Mouse (Mus musculus): Measurements from ENCODE around the gene Pmepa1. TPM values are rescaled to one million over a fixed set of nuclear protein-coding genes. Genes with fewer than 3 reads are reported as not detected.

The Pmepa1 gene
- total and polyA plus RNA-seq, 3 experiments, result not detected

DNA sequence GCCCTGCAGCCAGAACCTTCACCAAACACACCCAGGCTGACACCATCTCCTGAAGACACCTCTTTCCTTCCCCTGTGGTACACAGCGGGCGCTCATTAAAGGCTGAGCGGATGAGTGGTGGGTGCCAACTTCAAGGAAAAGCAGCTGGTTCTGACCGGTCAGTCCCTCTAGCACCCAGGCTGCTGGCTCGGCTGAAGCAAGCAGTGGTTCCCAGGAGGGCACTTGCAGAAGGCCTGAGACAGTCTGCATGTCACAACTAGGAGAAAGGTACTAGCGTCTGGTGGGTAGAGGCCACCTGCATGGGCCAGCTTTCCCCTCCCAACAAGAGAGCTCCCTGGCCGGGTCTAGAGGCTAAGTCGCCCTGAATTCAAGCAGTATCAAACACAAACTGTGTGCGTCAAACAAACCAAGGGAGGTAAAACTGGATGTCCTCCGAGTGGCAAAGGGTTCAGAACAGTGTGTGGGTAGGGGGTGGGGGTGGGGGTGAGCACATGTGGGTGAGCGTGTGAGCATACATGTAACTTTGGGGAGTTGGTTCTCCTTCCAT lies 3.9 kb downstream of the Pmepa1 start:
- no peaks in the 10 kb centered on the region; a peak in 1 of 4 replicates for H3K27me3 ChIP-seq (ENCODE audit: control insufficient read depth in 1 of 2, insufficient read depth in 2 of 2, low read length in 2 of 2)
- no peak overlapping the region for H3K4me3 ChIP-seq (ENCODE audit: control insufficient read depth in 1 of 2, insufficient read depth in 1 of 2, low read depth in 2 of 2, low read length in 2 of 2)
- no peaks in the 10 kb centered on the region for H3K79me2 ChIP-seq (ENCODE audit: control insufficient read depth, insufficient read depth, low read length, poor library complexity)
- no peaks in the 10 kb centered on the region for H3K9me3 ChIP-seq (replicated peaks; ENCODE audit: insufficient read depth, low read length)
- H3K27ac ChIP-seq (ENCODE audit: control insufficient read depth, low read depth, low read length), result no peak overlapping the region
- TF ChIP-seq MEF2A (IDR thresholded peaks at IDR 0.05; ENCODE audit: extremely low read depth, insufficient replicate concordance, low read depth, low read length, poor library complexity, severe bottlenecking) (no peak), ZNF384 (IDR thresholded peaks at IDR 0.05; ENCODE audit: low read depth, low read length) (no peak), CHD2 (IDR thresholded peaks at IDR 0.05; ENCODE audit: low read length) (no peak), ELF1 (IDR thresholded peaks at IDR 0.05; ENCODE audit: low read depth, low read length) (no peak), CHD1 (IDR thresholded peaks at IDR 0.05; ENCODE audit: low read depth, low read length) (no peak), CTCF (IDR thresholded peaks at IDR 0.05 in 2 of 3, conservative IDR thresholded peaks at IDR 0.05 in 1 of 3; ENCODE audit: control insufficient read depth in 1 of 3, insufficient read depth in 1 of 3, low read depth in 2 of 3, low read length in 3 of 3, poor library complexity in 1 of 3, severe bottlenecking in 1 of 3) (no peak), KAT2A (conservative IDR thresholded peaks at IDR 0.05; ENCODE audit: low read depth, low read length) (no peak), E2F4 (IDR thresholded peaks at IDR 0.05; ENCODE audit: borderline replicate concordance, low read depth, low read length) (no peak), TAL1 (IDR thresholded peaks at IDR 0.05; ENCODE audit: low read length) (no peak), MAFK (IDR thresholded peaks at IDR 0.05; ENCODE audit: borderline replicate concordance, low read depth, low read length) (no peak), POLR2AphosphoS5 (IDR thresholded peaks at IDR 0.05; ENCODE audit: borderline replicate concordance, low read depth, low read length) (no peak), GABPA (IDR thresholded peaks at IDR 0.05; ENCODE audit: low read depth, low read length) (no peak)
- no peak for DNase-seq (ENCODE audit: low read depth, low spot score)
- H3K9ac ChIP-seq (ENCODE audit: control insufficient read depth, low read depth, low read length, poor library complexity, severe bottlenecking), result no peak overlapping the region
- H3K36me3 ChIP-seq (ENCODE audit: control insufficient read depth in 1 of 2, insufficient read depth in 2 of 2, low read length in 2 of 2), result no peaks in the 10 kb centered on the region
- no peaks in the 10 kb centered on the region for H3K4me1 ChIP-seq (ENCODE audit: control insufficient read depth in 1 of 2, insufficient read depth in 2 of 2, low read length in 2 of 2)

GRCm38 (mm10) chr2:173271541-173271940 lies 4.8 kb downstream of the Pmepa1 start:
- no peak overlapping the region for H3K27ac ChIP-seq (ENCODE audit: control insufficient read depth, low read depth, low read length)
- no peaks in the 10 kb centered on the region for H3K9me3 ChIP-seq (replicated peaks; ENCODE audit: insufficient read depth, low read length)
- no peak overlapping the region for H3K9ac ChIP-seq (ENCODE audit: control insufficient read depth, low read depth, low read length, poor library complexity, severe bottlenecking)
- no peak for DNase-seq (ENCODE audit: low read depth, low spot score)
- H3K27me3 ChIP-seq (ENCODE audit: control insufficient read depth in 1 of 2, insufficient read depth in 2 of 2, low read length in 2 of 2), result no peaks in the 10 kb centered on the region; a peak in 1 of 4 replicates
- no peaks in the 10 kb centered on the region for H3K4me1 ChIP-seq (ENCODE audit: control insufficient read depth in 1 of 2, insufficient read depth in 2 of 2, low read length in 2 of 2)
- H3K79me2 ChIP-seq (ENCODE audit: control insufficient read depth, insufficient read depth, low read length, poor library complexity), result no peaks in the 10 kb centered on the region
- no peaks in the 10 kb centered on the region for H3K36me3 ChIP-seq (ENCODE audit: control insufficient read depth in 1 of 2, insufficient read depth in 2 of 2, low read length in 2 of 2)
- TF ChIP-seq GABPA (IDR thresholded peaks at IDR 0.05; ENCODE audit: low read depth, low read length) (no peak), HCFC1 (IDR thresholded peaks at IDR 0.05; ENCODE audit: low read depth, low read length) (no peak), ZC3H11A (IDR thresholded peaks at IDR 0.05; ENCODE audit: low read depth, low read length) (no peak), MYC (IDR thresholded peaks at IDR 0.05; ENCODE audit: low read depth, low read length) (no peak), JUND (IDR thresholded peaks at IDR 0.05; ENCODE audit: low read depth, low read length) (no peak), MEF2A (IDR thresholded peaks at IDR 0.05; ENCODE audit: extremely low read depth, insufficient replicate concordance, low read depth, low read length, poor library complexity, severe bottlenecking) (no peak), MAX (IDR thresholded peaks at IDR 0.05; ENCODE audit: low read length) (no peak), SMC3 (IDR thresholded peaks at IDR 0.05; ENCODE audit: low read depth, low read length) (no peak), POLR2AphosphoS2 (IDR thresholded peaks at IDR 0.05; ENCODE audit: low read length) (no peak), BHLHE40 (IDR thresholded peaks at IDR 0.05; ENCODE audit: borderline replicate concordance, low read depth, low read length) (no peak), EP300 (IDR thresholded peaks at IDR 0.05; ENCODE audit: low read depth in 1 of 2, low read length in 2 of 2) (no peak), SIN3A (IDR thresholded peaks at IDR 0.05; ENCODE audit: low read length) (no peak)
- H3K4me3 ChIP-seq (ENCODE audit: control insufficient read depth in 1 of 2, insufficient read depth in 1 of 2, low read depth in 2 of 2, low read length in 2 of 2), result no peak overlapping the region

All from MEL (cell line).